Mouse (Mus musculus) olfactory bulb, adult 2 months (tissue): ENCODE data around the gene Tshz2.

Experiments used
- CTCF ChIP-seq: fragments of 200-500 bp; IDR thresholded peaks from 2 replicates; pipeline ENCODE4 v1.5.1; 2012; ENCODE audit warnings: low read depth, mild to moderate bottlenecking, low read length, moderate library complexity; ENCODE audit not compliant: insufficient read depth
- POLR2A ChIP-seq: fragments of 200-500 bp; IDR thresholded peaks from 2 replicates; pipeline ENCODE4 v1.6.1; 2012; ENCODE audit warnings: mild to moderate bottlenecking, low read depth, low read length, moderate library complexity; ENCODE audit not compliant: insufficient read depth

DNA sequence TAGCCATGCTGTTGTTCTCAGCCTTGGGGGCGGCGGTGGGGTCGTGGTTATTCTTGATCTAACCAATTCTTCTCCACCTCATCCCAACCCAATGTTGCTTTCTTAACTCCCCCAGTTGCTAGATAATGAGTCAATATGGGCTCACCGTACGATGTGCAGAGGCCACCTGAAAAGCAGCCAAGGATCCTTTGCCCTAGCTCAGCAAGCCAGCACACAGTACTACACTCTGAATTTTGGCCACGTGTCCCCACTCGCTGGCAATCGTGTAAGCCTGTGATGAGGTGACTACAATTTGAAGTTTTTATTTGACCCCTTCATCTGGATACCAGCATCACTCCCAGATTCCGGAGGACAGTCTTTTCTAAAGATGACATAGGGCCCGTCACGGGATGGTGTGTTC, 293.2 kb downstream of the Tshz2 start:
- TF ChIP-seq POLR2A (no peak), CTCF (no peak)
